Mouse (Mus musculus) stomach, embryonic 15.5 days (tissue): ENCODE results near the gene Camkmt. TPM values are rescaled to one million over a fixed set of nuclear protein-coding genes. Genes with fewer than 3 reads are reported as not detected.

Source experiments
- ATAC-seq: fragments of 200-750 bp; cut with Nextera tagmentation; 2 replicates; pipeline ENCODE4 v1.8.0; 2017; ENCODE audit warnings: low read depth, moderate number of reproducible peaks, moderate TSS enrichment; ENCODE audit not compliant: insufficient read depth, low FRiP score
- H3K27ac ChIP-seq: fragments of 300-500 bp; sonication (generic); 2 replicates; pipeline ENCODE4 v1.5.1; 2015; ENCODE audit warnings: mild to moderate bottlenecking, inconsistent platforms
- H3K27me3 ChIP-seq: fragments of 300-500 bp; sonication (generic); replicated peaks from 2 replicates; pipeline ENCODE4 v1.6.1; 2015; ENCODE audit warnings: inconsistent platforms
- H3K36me3 ChIP-seq: fragments of 300-500 bp; sonication (generic); 2 replicates; pipeline ENCODE4 v1.6.1; 2015; ENCODE audit warnings: inconsistent platforms
- H3K4me1 ChIP-seq: fragments of 300-500 bp; sonication (generic); 2 replicates; pipeline ENCODE4 v1.6.1; 2015; ENCODE audit warnings: inconsistent platforms
- H3K4me2 ChIP-seq: fragments of 300-500 bp; sonication (generic); 2 replicates; pipeline ENCODE4 v1.6.1; 2015; ENCODE audit warnings: mild to moderate bottlenecking, inconsistent platforms
- H3K4me3 ChIP-seq: fragments of 300-500 bp; sonication (generic); replicated peaks from 2 replicates; pipeline ENCODE4 v1.5.1; 2015; ENCODE audit warnings: inconsistent platforms
- H3K9ac ChIP-seq: fragments of 300-500 bp; sonication (generic); 2 replicates; pipeline ENCODE4 v1.6.1; 2015; ENCODE audit warnings: inconsistent platforms
- H3K9me3 ChIP-seq: fragments of 300-500 bp; sonication (generic); 2 replicates; pipeline ENCODE4 v1.6.1; 2016; ENCODE audit warnings: inconsistent platforms
- WGBS: fragments of 180-500 bp; shearing (Covaris S2); methylation state at CpG from one replicate; pipeline ENCODE4 v1.1.7; 2015; 5-methylcytosine and 5-hydroxymethylcytosine counted together
- polyA plus RNA-seq: library from polyadenylated mRNA; unstranded; fragments of >200 nt; fragmentation: Nextera tagmentation; extraction: Ambion mirVana; gene quantifications from 2 replicates; pipeline ENCODE4 v1.2.1, GENCODE M21; 2015

Gene Camkmt
- polyA plus RNA-seq, 1 experiment from 2014 or later = 14.3 TPM

DNA sequence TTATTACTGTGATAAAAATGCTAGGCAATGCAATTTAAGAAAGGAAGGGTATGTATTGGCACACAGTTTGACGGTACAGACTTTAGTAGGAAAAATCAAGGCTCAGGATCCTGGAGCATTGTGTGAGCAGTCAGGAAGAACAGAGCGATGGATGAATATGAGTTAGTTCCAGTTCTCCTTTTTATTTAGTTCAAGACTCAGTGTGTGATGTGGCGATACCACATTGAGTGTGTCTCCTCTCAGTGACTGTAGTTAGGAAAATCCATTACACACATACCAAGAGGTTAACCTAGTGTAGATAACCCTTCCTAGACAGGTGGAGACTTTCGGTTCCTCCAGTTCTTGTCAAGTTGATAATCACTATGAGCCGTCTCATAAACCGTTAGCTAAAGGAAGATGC is 1.4 kb downstream of the Camkmt start:
- Histone ChIP-seq H3K4me3 (no peak overlapping the region; the same call in 1 of the 2 replicates), H3K27ac (no peak overlapping the region), H3K4me2 (peak overlapping the region; percentile 84), H3K9ac (no peak overlapping the region), H3K9me3 (no peaks in the 10 kb centered on the region), H3K36me3 (no peaks in the 10 kb centered on the region), H3K27me3 (no peaks in the 10 kb centered on the region), H3K4me1 (0 out of 2 replicates have a peak, but pooled peaks cover 4% of the 10 kb centered on the region)
- WGBS = 88% methylated on average over 6 of the region's 6 CpGs
- ATAC-seq = no peak

DNA sequence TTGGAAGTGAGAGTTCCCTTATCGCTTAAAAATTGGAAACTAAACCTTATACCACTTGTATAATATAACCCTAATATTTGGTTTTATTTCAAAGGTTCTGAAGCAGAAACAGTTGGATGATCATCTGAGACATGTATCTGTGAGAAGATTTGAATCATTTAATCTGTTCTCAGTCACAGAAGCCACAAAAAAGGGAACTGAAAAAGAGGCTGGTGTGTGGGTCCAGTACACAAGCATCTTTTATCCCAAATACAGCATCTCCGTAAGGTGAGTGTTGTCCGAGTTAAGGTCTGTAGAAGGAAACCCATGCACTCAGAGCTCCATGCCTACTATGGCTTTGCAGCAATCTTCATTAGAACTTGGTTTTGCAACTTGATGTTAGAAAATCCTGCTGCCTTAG is 6.0 kb downstream of the Camkmt start:
- Histone ChIP-seq H3K27ac (no peak overlapping the region), H3K27me3 (no peaks in the 10 kb centered on the region), H3K36me3 (peaks cover 9% of the 10 kb centered on the region), H3K4me1 (no peaks in the 10 kb centered on the region), H3K4me3 (no peak overlapping the region), H3K9me3 (no peaks in the 10 kb centered on the region), H3K4me2 (no peak overlapping the region), H3K9ac (no peak overlapping the region)
- WGBS = 94% methylated on average over 3 of the region's 3 CpGs
- no peak for ATAC-seq

DNA sequence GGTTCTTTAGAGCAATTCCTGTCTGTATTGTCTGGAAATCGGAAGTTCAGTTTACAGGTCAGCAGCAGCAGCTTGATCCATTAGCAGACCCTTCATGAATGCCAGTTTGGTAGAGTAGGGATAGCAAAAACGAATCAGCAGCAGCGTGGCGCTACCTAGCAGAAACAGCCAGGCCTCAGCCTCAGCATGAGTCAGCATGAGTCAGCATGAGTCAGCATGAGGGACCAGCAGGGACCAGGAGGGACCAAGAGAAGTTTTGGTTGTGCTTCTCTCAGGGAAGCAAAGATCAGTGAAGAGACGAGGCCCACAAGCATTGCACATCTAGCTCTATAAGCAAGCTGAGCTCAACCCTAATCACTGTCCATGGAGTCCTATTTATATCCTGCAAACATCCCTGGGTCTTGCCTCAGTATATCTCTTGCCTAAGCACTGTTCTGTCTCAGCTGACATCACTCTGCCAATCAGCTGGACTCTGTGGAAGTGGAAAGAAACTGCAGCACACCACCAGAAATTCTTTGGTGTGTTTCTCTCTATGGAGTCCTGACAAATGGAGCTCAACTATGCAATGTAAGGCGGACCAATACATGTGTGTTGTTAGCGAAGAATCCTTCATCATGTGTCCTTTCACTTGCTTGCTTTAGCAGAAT is 8.4 kb downstream of the Camkmt start:
- no peak for ATAC-seq

DNA sequence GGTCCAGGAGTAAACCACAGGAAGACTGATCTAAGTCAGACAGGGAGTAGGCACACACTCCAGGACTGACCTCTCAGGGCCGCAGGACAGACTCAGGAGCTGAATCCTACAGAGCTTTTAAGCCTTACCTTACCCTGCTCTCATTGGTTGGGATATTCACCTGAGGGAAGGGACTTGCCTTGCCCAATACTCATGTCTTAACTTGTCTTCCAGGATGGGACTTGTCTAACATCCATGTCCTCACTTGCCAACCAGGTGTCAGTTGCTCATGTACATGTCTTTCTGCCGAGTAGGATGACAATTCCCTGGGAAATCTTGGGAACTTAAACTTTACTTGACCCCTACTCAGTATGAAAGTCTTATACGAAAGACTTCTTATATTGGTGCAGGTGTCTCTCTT is 9.9 kb downstream of the Camkmt start:
- Histone ChIP-seq H3K9me3 (no peaks in the 10 kb centered on the region), H3K4me3 (no peak overlapping the region), H3K36me3 (peaks cover 9% of the 10 kb centered on the region), H3K27ac (no peak overlapping the region), H3K27me3 (no peaks in the 10 kb centered on the region), H3K4me2 (no peak overlapping the region), H3K4me1 (no peaks in the 10 kb centered on the region), H3K9ac (no peak overlapping the region)
- WGBS = 83% methylated on average over 3 of the region's 3 CpGs
- no peak for ATAC-seq

More for the DNA sequence above, 8.4 kb downstream of the Camkmt start:
- peaks cover 9% of the 10 kb centered on the region for H3K36me3 ChIP-seq
- H3K4me3 ChIP-seq = no peak overlapping the region
- H3K9me3 ChIP-seq = no peaks in the 10 kb centered on the region
- H3K27ac ChIP-seq = no peak overlapping the region
- H3K9ac ChIP-seq = no peak overlapping the region
- WGBS = 91% methylated on average over 7 of the region's 7 CpGs
- H3K4me1 ChIP-seq = no peaks in the 10 kb centered on the region
- H3K27me3 ChIP-seq = no peaks in the 10 kb centered on the region
- no peak overlapping the region for H3K4me2 ChIP-seq

DNA sequence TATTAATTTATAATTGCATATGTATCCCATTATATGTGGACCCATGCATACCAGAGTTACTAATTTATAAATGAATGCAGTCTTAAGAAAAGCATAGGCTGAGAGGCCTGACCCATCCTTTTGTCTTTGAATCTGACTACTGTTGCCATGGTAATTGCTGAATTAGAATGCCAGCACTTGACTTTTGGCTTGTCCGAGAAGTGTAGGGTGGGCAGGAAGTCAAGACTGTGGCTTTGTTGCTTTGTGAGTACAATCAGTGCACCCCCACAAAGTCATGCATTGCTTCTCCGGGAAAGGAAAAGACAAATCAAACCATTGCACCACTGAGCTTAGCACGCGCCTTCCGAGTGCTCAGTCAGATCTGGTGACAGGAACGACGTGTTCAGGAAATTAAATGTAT is 11.4 kb downstream of the Camkmt start:
- ATAC-seq = no peak
- Histone ChIP-seq H3K27ac (no peak overlapping the region), H3K27me3 (no peaks in the 10 kb centered on the region), H3K4me1 (no peaks in the 10 kb centered on the region), H3K9ac (no peak overlapping the region), H3K36me3 (peaks cover 9% of the 10 kb centered on the region), H3K9me3 (no peaks in the 10 kb centered on the region), H3K4me2 (no peak overlapping the region), H3K4me3 (no peak overlapping the region)
- 85% methylated on average over 7 of the region's 7 CpGs for WGBS

DNA sequence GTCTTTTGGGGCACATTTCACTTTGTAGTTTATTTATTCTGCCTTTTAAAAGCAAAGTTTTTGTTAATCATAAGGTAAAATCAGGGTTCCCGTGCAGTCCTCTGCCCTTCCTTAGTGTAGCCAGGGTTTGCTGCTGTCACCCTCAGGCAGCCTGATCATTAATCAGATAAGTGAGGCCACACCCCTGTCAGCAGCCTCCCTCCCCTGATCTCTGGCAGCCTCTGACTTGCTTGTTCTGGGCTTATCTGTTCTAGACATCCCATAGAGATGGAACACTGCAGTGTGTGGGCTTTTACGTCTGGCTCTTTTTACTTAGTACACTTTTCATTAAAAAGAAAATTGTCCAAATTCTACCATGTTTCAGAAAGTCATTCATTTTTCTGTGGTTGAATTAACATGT is 13.0 kb downstream of the Camkmt start:
- ATAC-seq = no peak; the same call in 1 of the 2 replicates
- no peaks in the 10 kb centered on the region for H3K9me3 ChIP-seq
- H3K27ac ChIP-seq = no peak overlapping the region
- H3K9ac ChIP-seq = no peak overlapping the region
- H3K36me3 ChIP-seq = peaks cover 9% of the 10 kb centered on the region
- no peaks in the 10 kb centered on the region for H3K4me1 ChIP-seq
- no peak overlapping the region for H3K4me2 ChIP-seq
- no peak overlapping the region for H3K4me3 ChIP-seq
- H3K27me3 ChIP-seq = no peaks in the 10 kb centered on the region
- WGBS = 34% methylated on average over 2 of the region's 2 CpGs

DNA sequence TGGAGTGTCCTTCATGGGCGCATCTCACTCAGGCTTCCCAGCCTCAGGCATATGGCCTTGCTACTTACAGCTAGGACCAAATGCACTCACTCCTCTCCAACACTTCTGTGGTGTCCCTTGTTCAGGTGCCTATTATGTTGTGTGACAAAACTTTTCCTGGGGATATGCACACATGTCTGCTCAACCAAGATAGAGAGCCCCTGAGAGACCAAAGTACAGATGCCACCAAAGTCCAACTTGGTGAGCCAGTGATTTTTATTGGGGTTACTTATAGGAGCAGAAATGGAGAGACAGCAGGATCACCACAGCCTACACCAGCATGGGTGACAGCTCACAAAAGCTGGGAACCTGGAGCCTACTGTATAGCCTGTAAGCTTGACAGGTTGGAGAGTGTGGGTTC is 20.3 kb downstream of the Camkmt start:
- ATAC-seq = no peak

DNA sequence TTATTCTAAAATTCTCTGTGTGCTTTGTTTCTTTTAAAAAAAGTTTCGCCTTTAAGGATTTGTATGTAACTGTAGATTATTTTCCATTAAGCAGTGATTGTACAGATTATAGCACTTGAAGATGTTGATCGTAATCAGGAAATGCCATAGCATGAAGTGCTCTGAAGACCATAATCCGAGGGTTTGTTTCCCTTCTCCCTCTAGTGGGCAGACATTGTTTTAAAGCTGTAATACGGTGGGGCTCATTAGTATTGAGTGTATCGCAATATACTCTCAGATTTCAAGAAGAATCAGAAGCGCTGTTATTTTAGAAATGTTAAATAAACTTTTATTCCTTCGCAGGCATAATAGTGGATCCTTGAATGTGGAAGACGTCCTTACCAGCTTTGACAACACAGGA is 23.1 kb downstream of the Camkmt start:
- no peaks in the 10 kb centered on the region for H3K36me3 ChIP-seq
- H3K4me2 ChIP-seq = no peak overlapping the region
- ATAC-seq = no peak
- no peaks in the 10 kb centered on the region for H3K9me3 ChIP-seq
- no peaks in the 10 kb centered on the region for H3K4me1 ChIP-seq
- no peaks in the 10 kb centered on the region for H3K27me3 ChIP-seq
- WGBS = 75% methylated on average over 8 of the region's 8 CpGs
- no peak overlapping the region for H3K27ac ChIP-seq
- H3K4me3 ChIP-seq = no peak overlapping the region
- no peak overlapping the region for H3K9ac ChIP-seq

More for the DNA sequence above, 20.3 kb downstream of the Camkmt start:
- H3K4me2 ChIP-seq = no peak overlapping the region
- H3K36me3 ChIP-seq = no peaks in the 10 kb centered on the region
- H3K4me1 ChIP-seq = no peaks in the 10 kb centered on the region
- 92% methylated on average over 1 of the region's 1 CpGs for WGBS
- H3K9ac ChIP-seq = no peak overlapping the region
- H3K27ac ChIP-seq = no peak overlapping the region
- no peak overlapping the region for H3K4me3 ChIP-seq
- H3K9me3 ChIP-seq = no peaks in the 10 kb centered on the region
- no peaks in the 10 kb centered on the region for H3K27me3 ChIP-seq

DNA sequence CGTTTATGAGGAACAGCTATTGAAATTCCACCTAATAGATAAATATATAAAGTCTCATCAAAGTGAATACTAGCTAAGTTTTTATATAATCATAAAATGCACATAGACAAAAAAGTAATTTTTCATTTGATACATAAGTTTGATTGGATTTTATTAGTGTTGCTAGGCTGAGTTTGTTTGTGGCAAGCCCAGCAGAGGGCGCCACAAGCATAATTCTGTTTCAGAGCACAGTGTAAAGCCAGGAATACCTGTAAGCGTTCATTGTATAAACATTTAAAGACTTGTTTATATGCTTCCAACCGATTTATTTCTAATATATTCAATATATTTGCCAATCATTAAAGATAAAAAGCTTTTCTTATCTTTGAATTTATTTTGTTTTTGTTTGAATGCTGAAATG is 26.3 kb downstream of the Camkmt start:
- no peaks in the 10 kb centered on the region for H3K9me3 ChIP-seq
- H3K4me3 ChIP-seq = no peak overlapping the region
- H3K36me3 ChIP-seq = no peaks in the 10 kb centered on the region
- H3K4me1 ChIP-seq = no peaks in the 10 kb centered on the region
- H3K4me2 ChIP-seq = no peak overlapping the region
- H3K9ac ChIP-seq = no peak overlapping the region
- ATAC-seq = no peak
- 29% methylated on average over 4 of the region's 4 CpGs for WGBS
- no peaks in the 10 kb centered on the region for H3K27me3 ChIP-seq
- H3K27ac ChIP-seq = no peak overlapping the region

DNA sequence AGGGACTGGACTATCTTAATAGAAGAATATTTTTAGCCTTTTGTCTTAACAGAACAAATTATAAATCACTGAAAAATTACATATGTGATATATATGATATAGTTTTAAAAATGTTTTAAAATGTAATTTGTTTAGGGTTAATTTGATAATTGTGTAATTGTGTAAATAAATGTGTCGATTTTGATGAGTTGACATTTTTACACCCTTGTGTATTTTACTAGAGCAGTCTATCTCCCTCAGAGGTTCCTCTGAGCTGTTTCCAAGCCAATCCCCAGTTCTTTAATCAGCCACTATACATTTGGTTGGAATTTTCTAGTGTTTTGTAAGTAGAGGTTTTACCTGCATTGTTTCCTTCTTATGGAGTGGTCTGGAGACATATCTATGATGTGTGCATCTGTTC is 48.0 kb downstream of the Camkmt start:
- H3K27ac ChIP-seq = no peak overlapping the region
- H3K9me3 ChIP-seq = no peaks in the 10 kb centered on the region
- 76% methylated on average over 1 of the region's 1 CpGs for WGBS
- H3K4me3 ChIP-seq = no peak overlapping the region
- H3K27me3 ChIP-seq = no peaks in the 10 kb centered on the region
- H3K36me3 ChIP-seq = no peaks in the 10 kb centered on the region
- no peak for ATAC-seq
- no peak overlapping the region for H3K9ac ChIP-seq
- no peak overlapping the region for H3K4me2 ChIP-seq
- no peaks in the 10 kb centered on the region for H3K4me1 ChIP-seq

DNA sequence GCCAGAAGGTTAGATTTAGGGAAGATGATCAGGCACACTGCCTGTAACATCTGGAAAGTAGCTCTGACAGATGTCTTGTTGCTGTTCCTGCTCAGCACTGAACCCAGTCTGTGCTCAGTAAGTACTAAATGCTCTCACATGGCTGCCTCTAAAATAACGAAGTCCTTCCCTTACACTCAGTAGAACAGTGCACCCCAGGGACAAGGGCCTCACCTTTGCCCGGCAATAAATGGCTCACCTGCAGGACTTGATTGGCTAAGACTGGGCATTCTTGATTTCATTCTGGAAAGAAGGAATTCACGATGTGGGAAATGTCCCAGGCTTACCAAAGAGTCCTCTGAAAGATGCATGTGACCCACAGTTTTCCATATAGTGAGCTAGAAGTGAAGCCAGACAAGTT is 51.3 kb downstream of the Camkmt start:
- WGBS = 76% methylated on average over 3 of the region's 3 CpGs
- ATAC-seq = no peak
- Histone ChIP-seq H3K27me3 (no peaks in the 10 kb centered on the region), H3K4me3 (no peak overlapping the region), H3K27ac (no peak overlapping the region), H3K4me2 (no peak overlapping the region), H3K36me3 (no peaks in the 10 kb centered on the region), H3K4me1 (no peaks in the 10 kb centered on the region), H3K9ac (no peak overlapping the region), H3K9me3 (no peaks in the 10 kb centered on the region)

DNA sequence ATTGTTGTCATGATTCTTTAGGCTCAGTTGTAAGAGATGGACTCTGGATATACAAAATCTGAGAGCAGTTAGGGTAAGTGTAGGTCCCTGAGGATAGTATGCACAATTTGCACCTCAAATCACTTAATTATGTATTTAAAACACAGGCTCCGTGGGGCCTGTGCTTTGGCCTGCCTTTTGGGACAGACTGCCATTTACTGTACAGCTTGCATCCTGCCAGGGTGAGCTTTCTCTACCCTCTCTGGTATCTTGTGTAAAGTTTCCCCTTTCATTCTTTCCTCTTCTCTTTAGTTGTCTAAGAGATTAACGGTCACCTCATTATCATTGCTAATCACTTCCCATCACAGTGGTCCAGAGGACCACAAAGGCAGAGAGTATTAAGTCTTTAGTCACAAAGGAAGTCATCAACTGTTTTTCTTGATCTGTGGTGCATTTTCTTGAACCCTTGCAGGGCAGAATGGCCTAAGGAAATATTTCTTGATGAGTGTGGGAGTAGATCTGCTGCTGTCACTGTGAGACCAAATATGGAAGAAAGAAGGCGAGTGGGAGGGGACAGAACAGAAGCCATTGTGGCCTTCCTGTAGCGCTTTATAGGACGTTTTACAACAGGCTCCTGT is 52.3 kb downstream of the Camkmt start:
- Histone ChIP-seq H3K4me3 (no peak overlapping the region), H3K4me2 (no peak overlapping the region), H3K27ac (no peak overlapping the region), H3K4me1 (no peaks in the 10 kb centered on the region), H3K9me3 (no peaks in the 10 kb centered on the region), H3K9ac (no peak overlapping the region), H3K36me3 (no peaks in the 10 kb centered on the region), H3K27me3 (no peaks in the 10 kb centered on the region)
- 69% methylated on average over 5 of the region's 5 CpGs for WGBS
- no peak for ATAC-seq
